Mouse (Mus musculus) kidney, postnatal 4 days (tissue): Measurements from ENCODE around the gene Ptpn13.

Experiments
- DNase-seq, 2 experiments: peaks; one replicate each; pipeline ENCODE4 v3.0.0; 2021; ENCODE audit warnings: mixed read lengths in 2 of 2

Ptpn13 gene

GRCm38 (mm10) chr5:103598264-103598663 is 173.3 kb downstream of the Ptpn13 start:
- DNase-seq = no peak

- peak; percentile 29 to 45 for DNase-seq
These were observed 173.9 kb downstream of the Ptpn13 start for GRCm38 (mm10) chr5:103598881-103599280.

DNA sequence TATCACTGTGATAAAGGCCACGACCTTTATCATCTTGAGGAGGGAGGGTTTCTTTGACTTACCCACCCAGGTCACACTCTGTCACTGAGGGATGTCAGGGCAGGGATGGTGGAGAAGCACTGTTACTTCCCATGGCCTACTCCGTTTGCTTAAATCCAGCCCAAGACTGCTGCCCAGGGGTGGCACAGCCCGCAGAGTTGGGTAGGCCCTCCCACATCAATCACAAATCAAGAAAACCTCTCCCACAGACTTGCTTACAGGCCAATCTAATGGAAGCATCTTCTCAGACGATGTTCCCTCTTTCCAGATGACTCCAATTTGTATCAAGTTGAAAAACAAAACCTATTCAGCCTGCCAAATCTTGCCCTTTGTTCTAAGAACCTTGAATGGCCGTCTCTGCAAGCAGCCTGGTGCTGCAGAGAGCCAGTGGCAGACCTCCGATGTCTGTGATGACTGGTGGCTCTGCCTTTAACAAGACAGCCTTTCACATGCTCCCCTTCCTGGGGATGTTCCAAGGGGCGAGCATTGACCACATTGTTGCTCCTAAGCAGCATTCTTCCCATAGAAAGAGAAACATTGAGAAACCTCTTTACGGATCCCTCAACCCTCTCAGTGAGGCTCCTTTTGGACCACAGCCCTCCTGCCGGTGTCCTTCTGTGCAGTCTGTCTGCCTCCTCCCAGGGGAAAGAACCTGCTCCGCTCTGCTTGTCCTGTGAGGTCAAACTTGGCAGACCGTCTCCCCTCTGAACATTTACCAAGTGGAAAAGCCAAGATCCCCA is 178.3 kb downstream of the Ptpn13 start:
- no peak for DNase-seq

- no peak for DNase-seq
These were observed 180.7 kb downstream of the Ptpn13 start for GRCm38 (mm10) chr5:103605707-103606106.

GRCm38 (mm10) chr5:103610148-103610547 is 185.2 kb downstream of the Ptpn13 start:
- DNase-seq = no peak

- DNase-seq = no peak
These were observed 186.0 kb downstream of the Ptpn13 start for GRCm38 (mm10) chr5:103610856-103611472.

- no peak for DNase-seq
These were observed 187.3 kb downstream of the Ptpn13 start for GRCm38 (mm10) chr5:103612316-103612715.

GRCm38 (mm10) chr5:103614356-103614755 is 189.4 kb downstream of the Ptpn13 start:
- DNase-seq = no peak

- DNase-seq = peak in 1 of 2 experiments; percentile 47
These were observed 192.2 kb downstream of the Ptpn13 start for GRCm38 (mm10) chr5:103617191-103617590.

- peak; percentile 44 to 62 for DNase-seq
These were observed 195.4 kb downstream of the Ptpn13 start for GRCm38 (mm10) chr5:103620301-103620973.

- no peak for DNase-seq
These were observed 197.3 kb downstream of the Ptpn13 start for GRCm38 (mm10) chr5:103622321-103622720.

GRCm38 (mm10) chr5:103624831-103625230 is 199.8 kb downstream of the Ptpn13 start:
- DNase-seq = no peak

GRCm38 (mm10) chr5:103628499-103628898 is 203.5 kb downstream of the Ptpn13 start:
- no peak for DNase-seq

DNA sequence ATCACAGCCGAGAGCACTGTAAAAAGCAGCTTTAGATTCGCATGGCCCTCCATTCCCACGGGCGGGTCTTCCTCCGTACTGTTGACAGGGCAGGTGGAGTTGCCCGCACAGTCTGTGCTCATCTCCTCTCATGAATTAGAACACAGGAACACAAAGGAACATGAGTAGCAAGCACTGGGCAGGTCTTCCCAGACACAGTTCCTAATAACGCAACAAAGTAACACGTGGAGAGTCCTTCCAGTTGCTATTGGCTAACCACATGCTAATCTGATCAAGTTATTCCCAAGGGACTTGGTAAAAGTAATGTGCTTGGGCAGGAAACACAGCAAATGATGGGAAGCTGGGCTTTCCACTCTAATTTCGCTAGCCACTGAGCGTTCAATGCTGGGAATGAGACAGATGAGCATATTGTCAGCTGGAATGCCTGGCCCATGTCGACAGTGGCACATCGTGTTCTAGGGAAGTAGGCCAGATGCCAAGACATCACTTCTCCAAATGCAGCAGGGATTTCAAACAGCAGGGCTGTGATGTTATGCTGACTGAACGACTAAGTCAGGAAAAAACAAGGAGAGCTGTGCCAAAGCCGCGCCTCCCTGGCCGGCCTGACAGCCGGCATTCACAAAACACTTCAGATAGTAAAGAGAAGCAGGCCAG is 204.2 kb downstream of the Ptpn13 start, which contains the start of gene Slc10a6:
Slc10a6 (minus strand) TSS at position 293 of the 654 bp plus-strand sequence.
- peak; percentile 64 to 76 for DNase-seq

DNA sequence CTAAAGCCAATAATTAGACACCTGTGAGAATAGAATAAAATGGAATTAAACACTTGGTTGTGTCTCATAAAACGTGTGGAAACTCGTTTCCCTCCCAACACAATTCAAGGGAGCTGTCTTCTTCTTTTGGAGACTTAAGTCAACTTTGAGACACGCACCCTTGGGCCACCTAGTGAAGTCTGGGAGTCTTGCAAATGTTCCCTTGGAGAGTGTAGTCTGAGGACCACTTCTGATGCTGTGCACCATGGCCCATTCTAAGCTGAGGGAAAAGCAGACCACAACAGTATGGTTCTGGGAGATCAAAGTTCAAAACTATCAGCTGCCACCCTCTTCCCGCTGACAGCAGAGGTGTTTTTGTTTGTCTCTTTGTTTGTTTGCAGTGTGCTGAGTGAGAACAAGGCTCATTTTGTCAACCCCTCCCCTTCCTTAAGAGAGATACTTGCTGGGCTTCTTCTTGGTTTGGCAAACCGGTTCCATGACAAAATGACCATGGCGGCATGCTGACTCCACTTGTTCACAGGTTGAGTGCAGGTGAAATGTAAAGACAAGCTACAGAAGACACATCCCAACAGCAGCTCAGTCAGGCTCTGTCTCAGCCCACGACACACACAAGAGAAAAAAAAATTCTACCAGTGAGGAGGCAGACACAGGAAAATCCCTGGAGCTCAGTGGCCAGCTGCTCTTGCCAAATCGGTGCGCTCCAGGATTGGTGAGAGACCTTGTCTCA is 205.0 kb downstream of the Ptpn13 start:
- DNase-seq = no peak

GRCm38 (mm10) chr5:103637162-103637561 is 212.2 kb downstream of the Ptpn13 start:
- DNase-seq = no peak

GRCm38 (mm10) chr5:103644167-103644566 is 219.2 kb downstream of the Ptpn13 start:
- DNase-seq = no peak

GRCm38 (mm10) chr5:103647320-103647719 is 222.3 kb downstream of the Ptpn13 start:
- DNase-seq = no peak
